Mouse (Mus musculus) erythroblast, embryonic 14.5 days (primary cell): ENCODE measurements around the gene Dio3.

Source experiments
- GATA1 ChIP-seq: IDR thresholded peaks from 2 replicates; pipeline ENCODE4 v1.6.1; 2012; ENCODE audit warnings: low read length, inconsistent platforms, mixed read lengths
- TAL1 ChIP-seq: IDR thresholded peaks from 3 replicates; pipeline ENCODE4 v1.6.1; 2012; ENCODE audit warnings: low read length, inconsistent platforms, mixed read lengths

- TF ChIP-seq GATA1 (no peak), TAL1 (no peak)
Measured at GRCm38 (mm10) chr12:110277965-110278307, 932 bp upstream of the Dio3 start.
